Mouse (Mus musculus) c-Kit-negative CD71-positive TER-119-positive erythroid progenitor cells, embryonic 14.5 days (primary cell): ENCODE results near the gene Ppp1r36.
A peak's percentile ranks its signal among the peaks of the same experiment; 100 is the strongest.

Experiments used
- DNase-seq: peaks from one replicate; pipeline ENCODE4 v3.0.0-alpha.2; 2013; ENCODE audit warnings: low read depth, low spot score

Gene Ppp1r36

GRCm38 (mm10) chr12:76417433-76417854 lies at the start of gene Ppp1r36:
Gene Ppp1r36, plus strand, starts transcription at chr12:76417538.
- DNase-seq = no peak

GRCm38 (mm10) chr12:76368201-76368789 lies 49.0 kb upstream of the Ppp1r36 start:
- no peak for DNase-seq

GRCm38 (mm10) chr12:76368790-76369205 lies 48.5 kb upstream of the Ppp1r36 start:
- peak; percentile 54 for DNase-seq

GRCm38 (mm10) chr12:76369206-76369977 lies 47.9 kb upstream of the Ppp1r36 start, which contains the start of gene Zbtb25:
Gene Zbtb25, minus strand, starts transcription at chr12:76369602.
- peak; percentile 73 for DNase-seq

- peak; percentile 43 for DNase-seq
Observed at GRCm38 (mm10) chr12:76369978-76370830, 47.1 kb upstream of the Ppp1r36 start, which contains the start of gene Zbtb1. Gene Zbtb1, plus strand, starts transcription at chr12:76370266.

GRCm38 (mm10) chr12:76370831-76371571 lies 46.3 kb upstream of the Ppp1r36 start:
- peak; percentile 64 for DNase-seq

- DNase-seq = no peak
Observed at GRCm38 (mm10) chr12:76372046-76372445, 45.3 kb upstream of the Ppp1r36 start.

- DNase-seq = no peak
Observed at GRCm38 (mm10) chr12:76372881-76373818, 44.2 kb upstream of the Ppp1r36 start.

GRCm38 (mm10) chr12:76373991-76374390 lies 43.3 kb upstream of the Ppp1r36 start:
- DNase-seq = no peak

- no peak for DNase-seq
Observed at GRCm38 (mm10) chr12:76374911-76375310, 42.4 kb upstream of the Ppp1r36 start.

- peak; percentile 34 for DNase-seq
Observed at GRCm38 (mm10) chr12:76375506-76375905, 41.8 kb upstream of the Ppp1r36 start.

GRCm38 (mm10) chr12:76376649-76377048 lies 40.7 kb upstream of the Ppp1r36 start:
- DNase-seq = peak; percentile 46

- DNase-seq = no peak
Observed at GRCm38 (mm10) chr12:76377059-76377458, 40.3 kb upstream of the Ppp1r36 start.

GRCm38 (mm10) chr12:76377726-76378125 lies 39.6 kb upstream of the Ppp1r36 start:
- DNase-seq = no peak

- DNase-seq = no peak
Observed at GRCm38 (mm10) chr12:76378556-76378955, 38.8 kb upstream of the Ppp1r36 start.

- DNase-seq = no peak
Observed at GRCm38 (mm10) chr12:76380151-76380550, 37.2 kb upstream of the Ppp1r36 start.

- no peak for DNase-seq
Observed at GRCm38 (mm10) chr12:76385342-76385741, 32.0 kb upstream of the Ppp1r36 start.

GRCm38 (mm10) chr12:76388794-76389193 lies 28.5 kb upstream of the Ppp1r36 start:
- DNase-seq = no peak

- no peak for DNase-seq
Observed at GRCm38 (mm10) chr12:76391595-76392271, 25.6 kb upstream of the Ppp1r36 start.

- no peak for DNase-seq
Observed at GRCm38 (mm10) chr12:76392979-76393378, 24.4 kb upstream of the Ppp1r36 start.
